Mouse (Mus musculus) v-Abl transformed pro-B cells (cell line): ENCODE data around the gene Spaca9.

Experiments
- in situ Hi-C, 2 experiments: fragments of 400-800 bp; cut with MboI; formaldehyde crosslinking; loops; one replicate each; pipeline ENCODE4 v1.15.1; 2025; ENCODE audit not compliant: unreplicated experiment in 2 of 2

Gene Spaca9

DNA sequence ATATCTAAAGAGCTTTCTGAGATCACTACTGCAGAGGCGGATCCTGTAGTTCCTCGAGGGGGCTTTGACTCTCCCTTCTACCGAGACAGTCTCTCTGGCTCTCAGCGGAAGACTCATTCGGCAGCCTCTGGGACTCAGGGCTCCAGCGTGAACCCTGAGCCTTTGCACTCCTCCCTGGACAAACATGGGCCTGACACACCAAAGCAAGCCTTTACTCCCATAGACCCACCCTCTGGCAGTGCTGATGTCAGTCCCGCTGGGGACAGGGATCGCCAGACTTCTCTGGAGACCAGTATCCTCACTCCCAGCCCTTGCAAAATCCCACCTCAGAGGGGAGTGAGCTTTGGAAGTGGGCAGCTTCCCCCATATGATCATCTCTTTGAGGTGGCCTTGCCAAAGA, 23.5 kb downstream of the Spaca9 start:
- in situ Hi-C loops, result loop anchor here in 1 of 2 experiments (5.0 to 10.0 kb wide), 3 partner anchors 376 to 926 kb away; no protein-coding TSS in a partner anchor

DNA sequence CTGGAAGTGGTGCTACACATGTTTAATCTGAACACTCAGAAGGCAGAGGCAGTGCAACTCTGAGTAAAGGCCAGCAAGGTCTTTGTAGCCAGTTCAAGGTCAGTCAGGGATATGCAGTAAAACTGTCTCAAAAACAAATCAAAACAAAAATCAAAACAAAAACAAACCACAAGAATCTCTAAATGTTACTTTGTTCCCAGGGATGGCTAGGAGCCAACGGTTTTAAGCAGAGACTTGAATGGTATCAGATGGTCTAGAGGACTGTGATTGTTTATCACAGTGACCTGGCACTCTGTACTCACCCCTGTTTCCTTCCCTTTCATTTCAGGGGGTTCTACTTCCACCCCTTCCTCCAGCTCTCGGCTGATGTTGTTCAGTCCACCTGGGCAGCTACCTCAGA, 28.1 kb downstream of the Spaca9 start:
- in situ Hi-C loops, result loop anchor here in 1 of 2 experiments (10.0 kb wide), 1 partner anchor 503 kb away; no protein-coding TSS in a partner anchor

DNA sequence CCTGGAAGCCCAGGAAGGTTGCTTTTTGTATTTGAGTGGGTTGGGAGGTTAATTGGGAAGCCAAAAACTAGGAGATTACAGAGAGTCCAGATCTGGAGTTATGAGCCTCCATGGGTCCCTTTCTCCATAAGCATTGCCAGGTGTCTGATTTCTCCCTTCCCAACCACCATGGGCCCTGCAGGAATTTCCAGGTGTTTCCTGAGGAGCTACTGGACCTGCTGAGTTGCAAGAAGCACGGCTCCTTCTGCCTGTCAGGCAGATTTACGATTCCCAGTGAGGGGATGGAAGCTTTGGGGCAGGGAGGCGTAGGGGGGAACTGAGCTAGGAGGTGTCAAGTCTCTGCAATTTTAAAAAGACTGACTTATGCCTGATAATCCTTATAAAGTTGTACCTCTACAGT, 33.7 kb downstream of the Spaca9 start:
- in situ Hi-C loops, result no loop called here

DNA sequence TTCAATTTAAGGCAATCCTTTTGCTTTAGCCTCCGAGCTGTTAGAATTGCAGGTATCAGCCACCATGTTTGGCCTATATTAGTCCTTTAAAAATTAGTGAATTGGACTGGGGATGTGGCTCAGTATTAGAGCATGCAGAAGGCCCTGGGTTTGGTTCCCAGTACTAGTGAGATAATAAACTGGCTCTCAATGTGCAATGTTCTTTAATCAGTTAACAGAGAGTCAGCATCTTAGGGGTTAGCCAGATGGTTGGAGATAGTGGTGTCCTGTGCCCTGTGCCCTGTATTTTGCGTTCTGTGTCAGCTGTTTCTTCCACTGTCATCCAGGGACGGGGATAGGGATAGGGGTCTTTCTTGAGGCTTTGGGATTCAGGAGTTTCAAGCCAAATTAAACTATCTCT, 36.6 kb downstream of the Spaca9 start:
- in situ Hi-C loops, result no loop called here

DNA sequence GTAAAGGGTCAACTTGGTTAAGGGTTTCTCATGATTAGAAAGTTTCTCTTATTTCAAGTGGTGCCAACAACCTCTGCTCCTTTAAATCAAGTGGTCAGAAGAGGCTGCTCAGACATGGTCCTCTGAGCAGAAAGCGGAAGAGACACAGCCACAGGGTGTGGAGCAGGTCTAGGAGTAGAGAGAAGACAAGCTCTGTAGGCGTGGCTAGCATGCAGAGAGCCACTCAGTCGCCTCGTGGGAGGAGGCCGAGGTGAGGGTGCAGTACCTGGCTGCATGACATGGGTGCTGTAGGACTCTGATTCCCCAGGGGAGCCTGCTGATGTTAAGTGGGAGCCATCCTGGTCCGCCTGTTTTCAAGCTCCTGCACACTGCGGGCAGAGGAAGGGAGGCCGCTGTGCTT, 43.3 kb downstream of the Spaca9 start:
- in situ Hi-C loops, result no loop called here

DNA sequence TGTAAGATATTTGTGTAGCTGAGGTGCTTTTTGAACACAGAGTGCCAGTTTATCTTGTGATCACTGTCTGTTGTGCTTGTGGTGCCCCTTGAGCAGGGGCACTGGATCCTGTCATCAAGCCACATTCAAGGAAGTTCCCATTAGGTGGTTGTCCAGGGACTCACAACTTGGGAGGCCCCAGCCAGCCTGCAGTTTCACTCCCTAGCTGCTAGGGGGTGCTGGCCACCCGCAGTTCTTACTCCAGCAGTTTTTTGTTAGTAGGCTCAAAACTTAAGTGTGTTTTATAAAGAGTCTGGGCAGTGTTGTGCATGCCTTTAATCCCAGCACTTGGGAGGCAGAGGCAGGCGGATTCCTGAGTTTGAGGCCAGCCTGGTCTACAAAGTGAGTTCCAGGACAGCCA, 45.2 kb downstream of the Spaca9 start:
- in situ Hi-C loops, result no loop called here

DNA sequence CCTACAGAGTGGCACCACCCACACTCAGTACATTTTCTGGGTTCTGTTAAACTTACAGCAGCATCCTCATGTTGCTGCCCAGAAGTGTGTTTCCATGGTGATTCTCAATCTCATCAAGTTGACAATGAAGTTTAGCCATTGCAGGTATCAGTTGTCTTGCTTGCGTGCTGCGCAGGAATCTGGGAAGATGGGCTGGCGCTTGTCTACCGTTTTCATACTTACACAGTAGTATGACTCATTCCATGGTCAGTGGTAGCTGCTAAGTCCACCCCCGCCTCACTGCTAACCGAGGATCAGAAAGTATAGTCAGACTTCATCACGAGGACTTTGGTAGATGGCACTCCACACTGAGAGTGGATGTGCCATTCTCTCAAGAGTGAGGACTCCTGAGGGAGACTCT, 46.2 kb downstream of the Spaca9 start:
- in situ Hi-C loops, result no loop called here

DNA sequence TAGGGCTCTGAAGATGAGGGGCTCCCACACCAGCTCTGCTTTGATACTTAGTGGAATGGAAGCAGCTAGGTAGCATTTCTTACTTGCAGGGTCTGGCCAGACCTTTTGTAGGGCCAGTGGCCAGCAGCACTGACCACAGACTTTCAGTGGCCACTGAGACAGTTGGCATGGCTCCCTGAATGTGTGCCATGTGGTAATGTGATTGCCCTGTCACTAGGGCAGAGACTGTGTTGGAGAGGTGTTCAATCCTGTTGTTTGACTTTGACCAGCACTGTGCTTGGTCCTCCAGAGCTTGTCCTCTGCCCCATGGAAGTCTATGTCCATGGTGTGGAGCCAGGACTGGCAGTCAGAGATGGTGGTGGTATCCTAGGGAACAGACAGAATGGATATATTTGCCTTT, 49.0 kb downstream of the Spaca9 start:
- in situ Hi-C loops, result no loop called here

DNA sequence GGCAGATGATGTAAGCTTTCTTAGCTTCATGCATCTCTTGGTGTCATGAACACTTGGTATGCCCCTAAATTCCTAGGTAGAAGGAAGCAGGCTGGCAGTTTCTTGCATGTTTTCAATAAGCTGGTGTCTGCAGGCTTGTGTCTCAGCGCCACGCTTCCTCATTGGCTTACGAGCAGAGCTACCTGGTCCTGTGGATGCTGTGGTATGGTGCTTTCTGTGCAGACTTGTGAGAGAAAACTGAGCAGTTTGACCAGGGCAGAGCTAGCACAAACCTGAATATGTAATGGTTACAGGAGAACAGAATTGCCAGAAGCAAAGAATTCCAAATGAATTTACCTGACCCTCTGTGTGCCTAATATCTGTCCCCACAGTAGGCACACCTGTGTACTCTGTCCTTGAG, 56.4 kb downstream of the Spaca9 start:
- in situ Hi-C loops, result no loop called here
